Mouse (Mus musculus): ENCODE measurements around the gene Gm3893. TPM values are rescaled to one million over a fixed set of nuclear protein-coding genes. Genes with fewer than 3 reads are reported as not detected.

The Gm3893 gene
- not detected for polyA plus RNA-seq (2014; fragmentation: Illumina TruSeq; extraction: RNeasy Lipid Tissue Mini Kit (QIAGEN cat#74804); ENCODE audit: low read depth, low replicate concordance)

GRCm38 (mm10) chr4:42090907-42091306 is at the start of gene Gm3893:
Gene Gm3893, plus strand, starts transcription at chr4:42091207.

DNA sequence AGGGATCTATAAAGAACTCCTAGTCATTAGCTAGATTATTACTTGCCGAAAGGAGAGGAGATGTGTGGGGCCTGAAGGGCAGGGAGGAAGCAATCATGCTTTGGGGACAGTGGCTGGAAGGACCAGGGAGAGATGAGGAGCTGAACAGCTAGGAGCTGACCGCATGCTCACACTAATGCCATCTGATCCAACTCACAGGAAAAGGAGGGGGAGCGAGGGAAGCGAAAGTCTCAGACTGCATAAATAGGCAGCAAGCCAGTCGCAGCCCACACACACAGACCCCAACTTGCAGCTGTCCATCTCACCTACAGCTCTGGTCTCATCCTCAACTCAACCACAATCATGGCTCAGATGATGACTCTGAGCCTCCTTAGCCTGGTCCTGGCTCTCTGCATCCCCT is 23.5 kb downstream of the Gm3893 start, which contains the start of gene Gm13304:
TSS of gene Gm13304 (plus strand) at position 301 of the 400 bp plus-strand sequence.

Other genes with a start within 250 kb of the Gm3893 start
- gene Gm21541, start 187.6 kb upstream of the Gm3893 start, polyA plus RNA-seq (2014; fragmentation: Illumina TruSeq; extraction: RNeasy Lipid Tissue Mini Kit (QIAGEN cat#74804); ENCODE audit: low read depth, low replicate concordance) = not detected
- not detected for gene Gm20878, start 149.6 kb upstream of the Gm3893 start, polyA plus RNA-seq (2014; fragmentation: Illumina TruSeq; extraction: RNeasy Lipid Tissue Mini Kit (QIAGEN cat#74804); ENCODE audit: low read depth, low replicate concordance)
- gene Fam205a4, start 125.1 kb upstream of the Gm3893 start, polyA plus RNA-seq (2014; fragmentation: Illumina TruSeq; extraction: RNeasy Lipid Tissue Mini Kit (QIAGEN cat#74804); ENCODE audit: low read depth, low replicate concordance) = 1.5 TPM
- gene Gm21093, start 56.5 kb upstream of the Gm3893 start, polyA plus RNA-seq (2014; fragmentation: Illumina TruSeq; extraction: RNeasy Lipid Tissue Mini Kit (QIAGEN cat#74804); ENCODE audit: low read depth, low replicate concordance) = not detected
- gene Gm13304, start 23.6 kb downstream of the Gm3893 start, polyA plus RNA-seq (2014; fragmentation: Illumina TruSeq; extraction: RNeasy Lipid Tissue Mini Kit (QIAGEN cat#74804); ENCODE audit: low read depth, low replicate concordance) = not detected
- gene Gm13306, start 62.2 kb downstream of the Gm3893 start, polyA plus RNA-seq (2014; fragmentation: Illumina TruSeq; extraction: RNeasy Lipid Tissue Mini Kit (QIAGEN cat#74804); ENCODE audit: low read depth, low replicate concordance) = not detected
- gene Gm13305, start 77.4 kb downstream of the Gm3893 start, polyA plus RNA-seq (2014; fragmentation: Illumina TruSeq; extraction: RNeasy Lipid Tissue Mini Kit (QIAGEN cat#74804); ENCODE audit: low read depth, low replicate concordance) = not detected
- gene Gm10600, start 149.4 kb downstream of the Gm3893 start, polyA plus RNA-seq (2014; fragmentation: Illumina TruSeq; extraction: RNeasy Lipid Tissue Mini Kit (QIAGEN cat#74804); ENCODE audit: low read depth, low replicate concordance) = 1.1 TPM
- gene Ccl21b, start 164.6 kb downstream of the Gm3893 start, polyA plus RNA-seq (2014; fragmentation: Illumina TruSeq; extraction: RNeasy Lipid Tissue Mini Kit (QIAGEN cat#74804); ENCODE audit: low read depth, low replicate concordance) = not detected
- gene Gm21953, start 203.1 kb downstream of the Gm3893 start, polyA plus RNA-seq (2014; fragmentation: Illumina TruSeq; extraction: RNeasy Lipid Tissue Mini Kit (QIAGEN cat#74804); ENCODE audit: low read depth, low replicate concordance) = not detected
- not detected for gene Fam205a3, start 227.1 kb downstream of the Gm3893 start, polyA plus RNA-seq (2014; fragmentation: Illumina TruSeq; extraction: RNeasy Lipid Tissue Mini Kit (QIAGEN cat#74804); ENCODE audit: low read depth, low replicate concordance)

All from adrenal gland, adult 10 weeks (tissue).